Mouse (Mus musculus): ENCODE data around the gene Cst11. TPM values are rescaled to one million over a fixed set of nuclear protein-coding genes. Genes with fewer than 3 reads are reported as not detected.

Gene Cst11
- not detected in 4 replicates for total RNA-seq (2023)

GRCm38 (mm10) chr2:148771397-148771796, at the start of gene Cst11:
Gene Cst11 (minus strand): TSS chr2:148771497.

GRCm38 (mm10) chr2:148819909-148820308, 48.6 kb upstream of the Cst11 start, which contains the start of gene Cst13:
Gene Cst13 (plus strand): TSS chr2:148820081.

GRCm38 (mm10) chr2:148798485-148798884, 27.2 kb upstream of the Cst11 start, which contains the start of gene Cst8:
Gene Cst8 (plus strand): TSS chr2:148798785.

GRCm38 (mm10) chr2:148789142-148789541, 17.8 kb upstream of the Cst11 start, which contains the start of gene Cst12:
Gene Cst12 (plus strand): TSS chr2:148789361.

GRCm38 (mm10) chr2:148781709-148782108, 10.4 kb upstream of the Cst11 start, which contains the start of gene 8030411F24Rik:
Gene 8030411F24Rik (plus strand): TSS chr2:148782009.

GRCm38 (mm10) chr2:148750058-148750457, 21.2 kb downstream of the Cst11 start, which contains the start of gene Cstl1:
Gene Cstl1 (plus strand): TSS chr2:148750358.

GRCm38 (mm10) chr2:148732327-148733000, 38.8 kb downstream of the Cst11 start, which contains the start of gene Napb:
Gene Napb (minus strand): TSS chr2:148732467.

Other genes starting within 250 kb of the Cst11 start
- 9.6 to 12.9 TPM (median 11.8 TPM) in 4 replicates for gene Nxt1, start 98.9 kb downstream of the Cst11 start, total RNA-seq (2023)
- 8.5 to 9.2 TPM (median 9.0 TPM) in 4 replicates for gene Gzf1, start 90.5 kb downstream of the Cst11 start, total RNA-seq (2023)
- 0.42 to 0.85 TPM (median 0.50 TPM) in 4 replicates for gene Napb, start 39.0 kb downstream of the Cst11 start, total RNA-seq (2023)
- not detected in 4 replicates for gene Cstl1, start 21.1 kb downstream of the Cst11 start, total RNA-seq (2023)
- not detected in 4 replicates for gene 8030411F24Rik, start 10.5 kb upstream of the Cst11 start, total RNA-seq (2023)
- gene Cst12, start 17.9 kb upstream of the Cst11 start, total RNA-seq (2023), result not detected in 4 replicates
- not detected in 4 replicates for gene Cst8, start 27.3 kb upstream of the Cst11 start, total RNA-seq (2023)
- gene Cst13, start 48.6 kb upstream of the Cst11 start, total RNA-seq (2023), result not detected in 4 replicates
- not detected in 4 replicates for gene Cst9, start 63.6 kb upstream of the Cst11 start, total RNA-seq (2023)
- gene 9230104L09Rik, start 93.5 kb upstream of the Cst11 start, total RNA-seq (2023), result not detected in 4 replicates
- 149 to 170 TPM (median 162 TPM) in 4 replicates for gene Cst3, start 104.2 kb upstream of the Cst11 start, total RNA-seq (2023)
- gene Gm1330, start 231.8 kb upstream of the Cst11 start, total RNA-seq (2023), result not detected in 4 replicates
- not detected in 4 replicates for gene Gm10750, start 245.7 kb upstream of the Cst11 start, total RNA-seq (2023)